Mouse (Mus musculus) midbrain, postnatal 0 days (tissue): ENCODE results near the gene Jmjd8. TPM values are rescaled to one million over a fixed set of nuclear protein-coding genes. Genes with fewer than 3 reads are reported as not detected.
A peak's percentile ranks its signal among the peaks of the same experiment; 100 is the strongest.

Source experiments
- ATAC-seq: fragments of 200-750 bp; cut with Nextera tagmentation; 2 replicates; pipeline ENCODE4 v1.8.0; 2017; ENCODE audit warnings: moderate number of reproducible peaks, mild to moderate bottlenecking, moderate TSS enrichment, moderate library complexity; ENCODE audit not compliant: low FRiP score
- DNase-seq: peaks from one replicate; pipeline ENCODE4 v3.0.0-alpha.2; 2015; ENCODE audit warnings: low spot score
- H3K27ac ChIP-seq: fragments of 300-500 bp; sonication (generic); 2 replicates; pipeline ENCODE4 v1.5.1; 2014; ENCODE audit warnings: low read depth, mild to moderate bottlenecking, low read length, mixed read lengths
- H3K27me3 ChIP-seq: fragments of 300-500 bp; sonication (generic); 2 replicates; pipeline ENCODE4 v1.6.1; 2014; ENCODE audit warnings: low read length, control low read depth, mixed read lengths; ENCODE audit not compliant: insufficient read depth
- H3K36me3 ChIP-seq: fragments of 300-500 bp; sonication (generic); 2 replicates; pipeline ENCODE4 v1.6.1; 2014; ENCODE audit warnings: low read length, control low read depth, mixed read lengths; ENCODE audit not compliant: insufficient read depth
- H3K4me1 ChIP-seq: fragments of 300-500 bp; sonication (generic); 2 replicates; pipeline ENCODE4 v1.6.1; 2014; ENCODE audit warnings: mild to moderate bottlenecking, control low read depth, antibody characterized with exemption, low read length, mixed read lengths; ENCODE audit not compliant: insufficient read depth
- H3K4me2 ChIP-seq: fragments of 300-500 bp; sonication (generic); 2 replicates; pipeline ENCODE4 v1.6.1; 2014; ENCODE audit warnings: low read depth, mild to moderate bottlenecking, low read length, mixed read lengths; ENCODE audit not compliant: poor library complexity, severe bottlenecking
- H3K4me3 ChIP-seq: fragments of 300-500 bp; sonication (generic); 2 replicates; pipeline ENCODE4 v1.5.1; 2014; ENCODE audit warnings: low read depth, mild to moderate bottlenecking, low read length, moderate library complexity
- H3K9ac ChIP-seq: fragments of 300-500 bp; sonication (generic); replicated peaks from 2 replicates; pipeline ENCODE4 v1.6.1; 2014; ENCODE audit warnings: mild to moderate bottlenecking, low read length, moderate library complexity, mixed read lengths; ENCODE audit not compliant: poor library complexity, severe bottlenecking
- H3K9me3 ChIP-seq: fragments of 300-500 bp; sonication (generic); 2 replicates; pipeline ENCODE4 v1.6.1; 2016; ENCODE audit warnings: low read length, control low read depth
- CTCF ChIP-seq: IDR thresholded peaks from 2 replicates; pipeline ENCODE4 v1.5.1; 2016; ENCODE audit warnings: antibody characterized with exemption, mild to moderate bottlenecking
- WGBS: fragments of 180-500 bp; shearing (Covaris S2); extraction: QIAGEN DNeasy Blood & Tissue Kit; methylation state at CpG from one replicate; pipeline ENCODE4 v1.1.7; 2014; 5-methylcytosine and 5-hydroxymethylcytosine counted together
- polyA plus RNA-seq: library from polyadenylated mRNA; unstranded; fragments of >200 nt; fragmentation: Nextera tagmentation; extraction: Ambion mirVana; gene quantifications from 2 replicates; pipeline ENCODE4 v1.2.1, GENCODE M21; 2015
- total RNA-seq: library from RNA; depleted of rRNA; stranded (reverse); fragments of >200 nt; gene quantifications from 2 replicates; pipeline ENCODE4 v1.2.3, GENCODE M21; 2014

Gene Jmjd8
- total and polyA plus RNA-seq, 2 experiments from 2014 or later: 39.1 to 45.9 TPM

DNA sequence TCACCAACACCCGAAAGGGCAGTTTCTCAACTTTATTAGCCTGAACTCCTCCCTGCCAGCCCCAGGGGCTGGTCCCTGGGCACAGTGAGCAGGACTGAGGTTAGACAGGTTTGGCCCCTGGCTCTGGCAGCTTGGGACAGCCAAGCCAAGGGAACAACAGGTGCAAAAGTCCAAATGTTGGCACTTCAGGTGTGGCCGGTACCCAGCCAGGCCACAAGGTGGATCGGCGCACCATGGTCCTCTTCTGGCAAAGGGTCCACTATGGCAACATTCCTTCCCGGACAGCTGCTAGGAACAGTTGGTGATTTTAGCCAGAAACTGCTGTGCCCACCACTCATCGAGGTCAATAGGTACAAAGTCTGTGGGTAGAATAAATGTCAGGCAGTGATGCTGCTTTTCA, 35.0 kb downstream of the Jmjd8 start:
- Histone ChIP-seq H3K36me3 (peaks cover 9% of the 10 kb centered on the region; the same call in 1 of the 2 replicates), H3K4me3 (no peak overlapping the region), H3K27ac (no peak overlapping the region), H3K9me3 (no peaks in the 10 kb centered on the region), H3K27me3 (no peaks in the 10 kb centered on the region), H3K9ac (no peak overlapping the region), H3K4me1 (peaks cover 14% of the 10 kb centered on the region; the same call in 1 of the 2 replicates), H3K4me2 (no peak overlapping the region)
- WGBS: 95% methylated on average over 6 of the region's 6 CpGs
- DNase-seq (no peak), ATAC-seq (no peak)
- TF ChIP-seq CTCF: no peak; the same call in 1 of the 2 replicates

GRCm38 (mm10) chr17:25864311-25864710, 35.6 kb downstream of the Jmjd8 start:
- Histone ChIP-seq H3K27ac (no peak overlapping the region), H3K9ac (no peak overlapping the region), H3K36me3 (peaks cover 9% of the 10 kb centered on the region; the same call in 1 of the 2 replicates), H3K4me1 (peaks cover 17% of the 10 kb centered on the region; the same call in 1 of the 2 replicates), H3K4me3 (no peak overlapping the region), H3K27me3 (no peaks in the 10 kb centered on the region), H3K9me3 (no peaks in the 10 kb centered on the region), H3K4me2 (no peak overlapping the region)
- WGBS: 96% methylated on average over 14 of the region's 14 CpGs
- DNase-seq (no peak), ATAC-seq (no peak)
- no peak for TF ChIP-seq CTCF

- H3K4me2 ChIP-seq: no peak overlapping the region
- no peak for DNase-seq
These were observed 36.6 kb downstream of the Jmjd8 start for GRCm38 (mm10) chr17:25865288-25865687.

DNA sequence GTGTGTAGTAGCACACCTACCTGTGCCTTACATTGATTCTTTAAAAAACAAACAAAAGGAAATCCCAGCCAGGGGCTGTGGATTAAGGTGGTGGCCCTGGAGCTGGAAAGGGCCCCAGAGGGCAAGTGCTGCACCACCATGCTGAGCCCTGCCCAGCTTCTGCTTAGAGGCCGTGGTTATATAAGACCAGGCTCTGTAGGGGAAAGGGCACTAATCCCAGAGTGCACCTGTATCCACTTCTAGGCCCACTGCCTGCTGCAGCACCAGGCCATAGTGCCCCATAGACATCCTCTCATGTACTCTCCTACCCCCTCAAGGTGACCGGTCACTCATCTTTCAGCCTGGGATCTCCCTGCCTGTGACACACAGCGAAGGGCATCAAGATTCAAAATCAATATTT, 37.5 kb downstream of the Jmjd8 start:
- no peak overlapping the region for H3K27ac ChIP-seq
- TF ChIP-seq CTCF: no peak
- H3K27me3 ChIP-seq: no peaks in the 10 kb centered on the region
- H3K4me2 ChIP-seq: no peak overlapping the region
- no peaks in the 10 kb centered on the region for H3K9me3 ChIP-seq
- 89% methylated on average over 3 of the region's 3 CpGs for WGBS
- no peak overlapping the region for H3K4me3 ChIP-seq
- no peak overlapping the region for H3K9ac ChIP-seq
- peaks cover 10% of the 10 kb centered on the region; the same call in 1 of the 2 replicates for H3K4me1 ChIP-seq
- ATAC-seq (no peak), DNase-seq (no peak)
- peaks cover 9% of the 10 kb centered on the region; the same call in 1 of the 2 replicates for H3K36me3 ChIP-seq

More at GRCm38 (mm10) chr17:25865288-25865687, 36.6 kb downstream of the Jmjd8 start:
- Histone ChIP-seq H3K9ac (no peak overlapping the region), H3K9me3 (no peaks in the 10 kb centered on the region), H3K36me3 (peaks cover 9% of the 10 kb centered on the region; the same call in 1 of the 2 replicates), H3K4me1 (peaks cover 17% of the 10 kb centered on the region; the same call in 1 of the 2 replicates), H3K27ac (no peak overlapping the region), H3K27me3 (no peaks in the 10 kb centered on the region), H3K4me3 (no peak overlapping the region)
- ATAC-seq: no peak
- TF ChIP-seq CTCF: no peak
- WGBS: 88% methylated on average over 11 of the region's 11 CpGs

- ATAC-seq (no peak), DNase-seq (no peak)
- Histone ChIP-seq H3K27me3 (no peaks in the 10 kb centered on the region), H3K9ac (peak overlapping the region; percentile 74; the same call in 1 of the 2 replicates), H3K36me3 (peaks cover 9% of the 10 kb centered on the region; the same call in 1 of the 2 replicates), H3K27ac (no peak overlapping the region), H3K4me3 (peak overlapping the region; percentile 91), H3K4me1 (peaks cover 10% of the 10 kb centered on the region; the same call in 1 of the 2 replicates), H3K4me2 (peak overlapping the region; percentile 98), H3K9me3 (no peaks in the 10 kb centered on the region)
- WGBS: 15% methylated on average over 7 of the region's 7 CpGs
- TF ChIP-seq CTCF: no peak
These were observed 38.8 kb downstream of the Jmjd8 start for GRCm38 (mm10) chr17:25867509-25867835.

DNA sequence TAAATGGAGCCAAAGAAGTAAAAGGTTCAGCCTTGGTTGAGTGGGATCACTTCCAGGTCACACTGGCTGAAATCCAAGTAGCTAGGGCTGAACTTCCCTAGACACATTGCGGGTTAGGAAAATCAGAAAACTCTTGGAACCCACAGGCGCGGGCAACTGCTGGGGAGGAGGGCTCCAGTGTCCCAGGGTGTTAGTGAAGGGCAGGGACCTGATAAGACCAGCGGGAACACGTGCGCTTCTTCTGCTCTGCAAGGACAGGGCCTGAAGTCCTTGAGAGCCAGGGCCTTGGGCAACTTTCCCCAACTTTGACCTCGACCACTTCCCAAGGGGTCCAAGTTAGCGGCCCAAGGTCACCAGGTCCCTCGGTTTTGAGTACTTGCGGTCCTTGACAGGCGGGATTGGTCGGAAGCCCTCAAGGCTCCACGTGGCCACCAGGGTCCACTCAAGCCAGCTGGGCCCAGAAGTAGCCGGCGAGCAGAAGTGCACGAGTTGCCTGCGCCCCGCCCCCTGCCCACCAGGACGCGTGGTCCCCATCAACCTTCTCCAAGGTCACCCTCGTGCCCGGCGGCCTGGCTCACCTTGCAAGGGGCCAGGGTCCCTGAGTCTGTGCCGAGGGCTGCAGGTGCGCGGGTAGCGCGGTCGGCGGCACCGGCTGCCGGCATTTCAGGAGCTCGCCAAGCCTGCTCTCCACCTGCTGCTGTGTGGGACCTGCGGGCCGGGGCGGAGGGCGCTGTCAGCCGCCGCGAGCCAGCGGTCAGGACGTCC, 39.4 kb downstream of the Jmjd8 start:
- no peaks in the 10 kb centered on the region for H3K27me3 ChIP-seq
- peaks cover 9% of the 10 kb centered on the region; the same call in 1 of the 2 replicates for H3K36me3 ChIP-seq
- peak overlapping the region; percentile 63 for H3K27ac ChIP-seq
- peaks cover 10% of the 10 kb centered on the region; the same call in 1 of the 2 replicates for H3K4me1 ChIP-seq
- H3K9me3 ChIP-seq: no peaks in the 10 kb centered on the region
- peak overlapping the region; percentile 98 for H3K4me2 ChIP-seq
- 2% methylated on average over 40 of the region's 42 CpGs for WGBS
- peak overlapping the region; percentile 91 for H3K4me3 ChIP-seq
- ATAC-seq (peak; percentile 52; the same call in 1 of the 2 replicates), DNase-seq (no peak)
- TF ChIP-seq CTCF: no peak
- peak overlapping the region; percentile 74 for H3K9ac ChIP-seq
